Mouse (Mus musculus) hindbrain, embryonic 13.5 days (tissue): ENCODE measurements at regions not wholly inside any gene's neighbourhood (a gene's known extent, or its start where the extent isn't known, plus 50 kb on each side); places are given as distances from the start of the nearest gene placed in this dataset.

Source experiments
- ATAC-seq: fragments of 200-750 bp; cut with Nextera tagmentation; 2 replicates; pipeline ENCODE4 v1.8.0; 2017; ENCODE audit warnings: moderate TSS enrichment; ENCODE audit not compliant: low FRiP score
- H3K27ac ChIP-seq: fragments of 300-500 bp; sonication (generic); 2 replicates; pipeline ENCODE4 v1.5.1; 2015; ENCODE audit warnings: inconsistent platforms, mild to moderate bottlenecking, moderate library complexity
- H3K27me3 ChIP-seq: fragments of 300-500 bp; sonication (generic); 2 replicates; pipeline ENCODE4 v1.6.1; 2015; ENCODE audit warnings: mild to moderate bottlenecking, inconsistent platforms
- H3K36me3 ChIP-seq: fragments of 300-500 bp; sonication (generic); 2 replicates; pipeline ENCODE4 v1.6.1; 2015; ENCODE audit warnings: mild to moderate bottlenecking, inconsistent platforms
- H3K4me1 ChIP-seq: fragments of 300-500 bp; sonication (generic); replicated peaks from 2 replicates; pipeline ENCODE4 v1.6.1; 2015; ENCODE audit warnings: inconsistent platforms
- H3K4me2 ChIP-seq: fragments of 300-500 bp; sonication (generic); 2 replicates; pipeline ENCODE4 v1.6.1; 2015; ENCODE audit warnings: inconsistent platforms, mild to moderate bottlenecking, moderate library complexity
- H3K4me3 ChIP-seq: fragments of 300-500 bp; sonication (generic); 2 replicates; pipeline ENCODE4 v1.5.1; 2015; ENCODE audit warnings: mild to moderate bottlenecking, inconsistent platforms
- H3K9ac ChIP-seq: fragments of 300-500 bp; sonication (generic); 2 replicates; pipeline ENCODE4 v1.6.1; 2015; ENCODE audit warnings: mild to moderate bottlenecking, inconsistent platforms
- H3K9me3 ChIP-seq: fragments of 300-500 bp; sonication (generic); 2 replicates; pipeline ENCODE4 v1.6.1; 2016; ENCODE audit warnings: inconsistent platforms
- WGBS: fragments of 180-500 bp; shearing (Covaris S2); methylation state at CpG from one replicate; pipeline ENCODE4 v1.1.7; 2015; 5-methylcytosine and 5-hydroxymethylcytosine counted together

- no peaks in the 10 kb centered on the region for H3K9me3 ChIP-seq
- H3K4me1 ChIP-seq, result no peaks in the 10 kb centered on the region
- ATAC-seq, result no peak
- H3K36me3 ChIP-seq, result no peaks in the 10 kb centered on the region
- WGBS, result 93% methylated on average over 11 of the region's 11 CpGs
- H3K27ac ChIP-seq, result no peak overlapping the region
- no peak overlapping the region for H3K9ac ChIP-seq
- no peaks in the 10 kb centered on the region for H3K27me3 ChIP-seq
- H3K4me2 ChIP-seq, result no peak overlapping the region
- no peak overlapping the region for H3K4me3 ChIP-seq
Observed at GRCm38 (mm10) chr2:11416122-11416521, 137.8 kb downstream of the Pfkfb3 start.

- Histone ChIP-seq H3K27me3 (no peaks in the 10 kb centered on the region), H3K4me3 (no peak overlapping the region), H3K9me3 (no peaks in the 10 kb centered on the region), H3K9ac (no peak overlapping the region), H3K4me1 (no peaks in the 10 kb centered on the region), H3K27ac (no peak overlapping the region), H3K36me3 (no peaks in the 10 kb centered on the region), H3K4me2 (no peak overlapping the region)
- no peak for ATAC-seq
- WGBS, result 93% methylated on average over 6 of the region's 6 CpGs
Observed at GRCm38 (mm10) chr2:11412521-11412920, 141.4 kb downstream of the Pfkfb3 start.

- H3K4me1 ChIP-seq, result no peaks in the 10 kb centered on the region
- WGBS, result 69% methylated on average over 5 of the region's 6 CpGs
- H3K9ac ChIP-seq, result no peak overlapping the region
- H3K36me3 ChIP-seq, result no peaks in the 10 kb centered on the region
- no peaks in the 10 kb centered on the region for H3K27me3 ChIP-seq
- no peak for ATAC-seq
- H3K4me3 ChIP-seq, result no peak overlapping the region
- no peak overlapping the region for H3K27ac ChIP-seq
- H3K9me3 ChIP-seq, result no peaks in the 10 kb centered on the region
- no peak overlapping the region for H3K4me2 ChIP-seq
Observed at GRCm38 (mm10) chr2:11408497-11408896, 145.4 kb downstream of the Pfkfb3 start.

- Histone ChIP-seq H3K4me2 (no peak overlapping the region), H3K4me3 (no peak overlapping the region), H3K36me3 (no peaks in the 10 kb centered on the region), H3K27ac (no peak overlapping the region), H3K4me1 (no peaks in the 10 kb centered on the region), H3K9ac (no peak overlapping the region), H3K27me3 (no peaks in the 10 kb centered on the region), H3K9me3 (no peaks in the 10 kb centered on the region)
- no peak for ATAC-seq
- 90% methylated on average over 1 of the region's 1 CpGs for WGBS
Observed at GRCm38 (mm10) chr2:11406103-11406615, 147.7 kb downstream of the Pfkfb3 start.

- H3K9me3 ChIP-seq, result no peaks in the 10 kb centered on the region
- H3K27ac ChIP-seq, result no peak overlapping the region
- no peak overlapping the region for H3K9ac ChIP-seq
- no peaks in the 10 kb centered on the region for H3K4me1 ChIP-seq
- no peak for ATAC-seq
- no peaks in the 10 kb centered on the region for H3K27me3 ChIP-seq
- H3K36me3 ChIP-seq, result no peaks in the 10 kb centered on the region
- 48% methylated on average over 10 of the region's 10 CpGs for WGBS
- no peak overlapping the region for H3K4me2 ChIP-seq
- no peak overlapping the region for H3K4me3 ChIP-seq
Observed at GRCm38 (mm10) chr2:11402218-11402848, 151.5 kb downstream of the Pfkfb3 start.

- no peaks in the 10 kb centered on the region for H3K4me1 ChIP-seq
- H3K4me3 ChIP-seq, result no peak overlapping the region
- H3K27me3 ChIP-seq, result no peaks in the 10 kb centered on the region
- ATAC-seq, result no peak
- H3K27ac ChIP-seq, result no peak overlapping the region
- H3K4me2 ChIP-seq, result no peak overlapping the region
- WGBS, result 98% methylated on average over 3 of the region's 3 CpGs
- no peak overlapping the region for H3K9ac ChIP-seq
- H3K36me3 ChIP-seq, result no peaks in the 10 kb centered on the region
- no peaks in the 10 kb centered on the region for H3K9me3 ChIP-seq
Observed at GRCm38 (mm10) chr2:11399411-11399810, 154.5 kb downstream of the Pfkfb3 start.

- Histone ChIP-seq H3K27me3 (no peaks in the 10 kb centered on the region), H3K4me1 (no peaks in the 10 kb centered on the region), H3K9ac (no peak overlapping the region), H3K4me3 (no peak overlapping the region), H3K4me2 (no peak overlapping the region), H3K9me3 (no peaks in the 10 kb centered on the region), H3K27ac (no peak overlapping the region), H3K36me3 (no peaks in the 10 kb centered on the region)
- no peak for ATAC-seq
- 86% methylated on average over 6 of the region's 6 CpGs for WGBS
Observed at GRCm38 (mm10) chr2:11398949-11399348, 154.9 kb downstream of the Pfkfb3 start.

- ATAC-seq, result no peak
- Histone ChIP-seq H3K27ac (no peak overlapping the region), H3K4me1 (no peaks in the 10 kb centered on the region), H3K4me3 (no peak overlapping the region), H3K4me2 (no peak overlapping the region), H3K36me3 (no peaks in the 10 kb centered on the region), H3K9ac (no peak overlapping the region), H3K27me3 (no peaks in the 10 kb centered on the region), H3K9me3 (no peaks in the 10 kb centered on the region)
- WGBS, result 87% methylated on average over 6 of the region's 6 CpGs
Observed at GRCm38 (mm10) chr2:11398391-11398790, 155.5 kb downstream of the Pfkfb3 start.

- no peak overlapping the region for H3K4me3 ChIP-seq
- H3K36me3 ChIP-seq, result no peaks in the 10 kb centered on the region
- no peaks in the 10 kb centered on the region for H3K27me3 ChIP-seq
- no peak overlapping the region for H3K9ac ChIP-seq
- ATAC-seq, result no peak
- H3K4me1 ChIP-seq, result peaks cover 4% of the 10 kb centered on the region; the same call in 1 of the 2 replicates
- H3K27ac ChIP-seq, result no peak overlapping the region
- WGBS, result 91% methylated on average over 3 of the region's 3 CpGs
- H3K4me2 ChIP-seq, result no peak overlapping the region
- H3K9me3 ChIP-seq, result no peaks in the 10 kb centered on the region
Observed at GRCm38 (mm10) chr2:11396835-11397234, 157.0 kb downstream of the Pfkfb3 start.

- Histone ChIP-seq H3K4me2 (no peak overlapping the region), H3K27me3 (no peaks in the 10 kb centered on the region), H3K36me3 (no peaks in the 10 kb centered on the region), H3K27ac (no peak overlapping the region), H3K4me3 (no peak overlapping the region), H3K4me1 (peaks cover 7% of the 10 kb centered on the region; the same call in 1 of the 2 replicates), H3K9me3 (no peaks in the 10 kb centered on the region), H3K9ac (no peak overlapping the region)
- 67% methylated on average over 5 of the region's 5 CpGs for WGBS
- no peak for ATAC-seq
Observed at GRCm38 (mm10) chr2:11394675-11395349, 159.1 kb downstream of the Pfkfb3 start.

GRCm38 (mm10) chr2:11391725-11392124 is 162.2 kb downstream of the Pfkfb3 start:
- H3K27me3 ChIP-seq, result no peaks in the 10 kb centered on the region
- H3K36me3 ChIP-seq, result no peaks in the 10 kb centered on the region
- H3K4me1 ChIP-seq, result peaks cover 7% of the 10 kb centered on the region; the same call in 1 of the 2 replicates
- H3K27ac ChIP-seq, result 0 out of 2 replicates have a peak overlapping the region, but pooled peaks have one; percentile 36
- H3K9me3 ChIP-seq, result no peaks in the 10 kb centered on the region
- 11% methylated on average over 6 of the region's 6 CpGs for WGBS
- H3K4me2 ChIP-seq, result no peak overlapping the region
- no peak overlapping the region for H3K9ac ChIP-seq
- H3K4me3 ChIP-seq, result no peak overlapping the region
- ATAC-seq, result peak; percentile 89

GRCm38 (mm10) chr2:11390667-11391334 is 163.1 kb downstream of the Pfkfb3 start:
- Histone ChIP-seq H3K4me2 (no peak overlapping the region), H3K4me1 (peaks cover 7% of the 10 kb centered on the region; the same call in 1 of the 2 replicates), H3K36me3 (no peaks in the 10 kb centered on the region), H3K27me3 (no peaks in the 10 kb centered on the region), H3K27ac (peak overlapping the region; percentile 8; the same call in 1 of the 2 replicates), H3K4me3 (no peak overlapping the region), H3K9ac (no peak overlapping the region), H3K9me3 (no peaks in the 10 kb centered on the region)
- WGBS, result 50% methylated on average over 6 of the region's 6 CpGs
- ATAC-seq, result no peak
